Mouse (Mus musculus) lung, postnatal 10 days (tissue): Measurements from ENCODE around the gene Rab3a.
A peak's percentile ranks its signal among the peaks of the same experiment; 100 is the strongest.

ENCODE experiments used
- DNase-seq: peaks from one replicate; pipeline ENCODE4 v3.0.0; 2021

Rab3a gene

DNA sequence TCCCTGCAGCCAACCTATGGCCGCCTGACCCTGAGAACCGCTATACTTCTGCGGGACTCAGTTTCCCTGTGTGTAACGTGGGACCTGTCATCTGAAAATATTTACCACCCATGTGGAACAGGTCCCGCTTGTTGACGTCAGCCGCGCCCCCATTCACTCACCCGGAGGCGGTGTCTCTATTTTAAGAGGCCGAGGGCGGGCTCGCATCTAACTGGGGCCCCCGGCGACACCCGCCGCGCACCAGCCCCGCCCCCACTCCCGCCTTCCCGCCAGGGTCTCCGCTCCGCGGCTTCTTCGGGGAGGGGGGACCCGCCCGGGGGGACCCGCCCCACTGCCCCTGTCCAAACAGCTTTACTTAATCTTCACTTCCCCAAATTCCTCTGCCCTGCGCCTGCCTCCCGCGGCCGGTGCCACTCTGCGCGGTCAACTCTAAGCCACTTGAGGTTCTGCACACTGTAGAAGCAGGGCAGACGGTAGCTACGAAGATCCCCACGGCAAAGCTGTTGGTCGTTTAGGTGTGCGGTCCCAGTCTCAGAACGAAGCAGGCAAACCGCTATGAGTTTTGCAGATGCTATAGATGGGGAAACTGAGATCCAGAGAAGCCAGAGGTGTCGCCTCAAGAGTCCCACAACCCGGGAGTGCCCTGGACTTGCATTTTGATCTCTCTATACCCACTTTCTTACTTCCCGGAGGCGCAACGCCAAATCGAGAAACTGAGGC lies 49.4 kb downstream of the Rab3a start:
- DNase-seq, result peak; percentile 64

DNA sequence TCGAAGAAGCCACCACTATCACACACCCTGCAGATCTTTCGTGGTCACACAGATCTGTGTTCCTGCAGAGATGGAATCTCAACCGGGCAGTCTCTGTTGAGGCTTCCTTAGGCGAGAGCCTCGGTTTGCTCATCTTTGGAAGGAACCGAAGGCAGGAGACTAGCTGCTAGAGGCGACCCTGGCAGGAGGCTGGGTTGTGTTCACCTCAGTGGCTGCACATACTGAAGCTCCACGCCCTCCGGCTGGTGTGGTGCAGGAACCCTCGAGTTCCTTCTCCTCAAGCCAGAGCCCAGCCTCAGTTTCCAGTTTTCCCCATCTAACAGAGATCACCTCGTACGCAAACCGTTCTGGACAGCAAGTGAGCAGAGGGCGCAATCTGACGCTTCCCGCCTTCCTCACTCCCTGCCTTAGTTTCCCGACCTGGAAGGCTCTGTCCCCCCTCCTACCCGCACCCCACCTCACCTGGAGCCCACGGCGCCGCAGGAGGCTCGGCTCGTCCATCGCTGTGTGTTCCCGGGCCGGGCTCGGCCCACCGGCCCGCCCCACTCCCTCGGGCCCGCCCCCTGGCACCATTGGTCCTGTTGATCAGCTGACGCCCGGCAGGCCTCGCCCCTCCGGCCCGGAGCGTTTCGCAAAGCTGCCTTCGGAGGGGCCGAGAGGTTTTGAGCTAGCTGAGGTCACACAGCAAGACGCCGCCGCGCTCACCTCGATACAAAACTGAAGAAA lies 50.2 kb downstream of the Rab3a start, which contains the start of gene Mast3:
Gene Mast3, minus strand, starts transcription at position 574 of the 726 bp plus-strand sequence.
- peak; percentile 93 for DNase-seq

DNA sequence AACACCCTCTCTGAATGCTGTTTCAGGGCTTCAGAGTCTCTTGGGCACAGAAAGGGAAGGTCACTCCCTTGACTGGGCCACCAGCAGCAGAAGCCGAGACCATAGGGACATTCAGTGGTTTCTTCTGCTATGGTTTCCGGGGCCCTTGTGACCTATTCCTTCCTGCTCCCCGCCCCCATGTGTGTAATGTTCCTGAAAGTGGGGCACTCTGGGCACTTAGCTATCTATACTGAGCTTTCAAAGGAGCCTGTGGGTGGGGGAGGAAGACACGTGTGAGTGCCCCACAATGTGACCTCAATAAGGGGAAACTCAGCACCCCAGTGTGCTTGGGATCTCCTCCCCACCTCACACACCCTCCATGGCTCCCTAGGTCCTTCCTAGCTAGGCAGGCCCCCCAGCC lies 52.1 kb downstream of the Rab3a start:
- peak; percentile 56 for DNase-seq

DNA sequence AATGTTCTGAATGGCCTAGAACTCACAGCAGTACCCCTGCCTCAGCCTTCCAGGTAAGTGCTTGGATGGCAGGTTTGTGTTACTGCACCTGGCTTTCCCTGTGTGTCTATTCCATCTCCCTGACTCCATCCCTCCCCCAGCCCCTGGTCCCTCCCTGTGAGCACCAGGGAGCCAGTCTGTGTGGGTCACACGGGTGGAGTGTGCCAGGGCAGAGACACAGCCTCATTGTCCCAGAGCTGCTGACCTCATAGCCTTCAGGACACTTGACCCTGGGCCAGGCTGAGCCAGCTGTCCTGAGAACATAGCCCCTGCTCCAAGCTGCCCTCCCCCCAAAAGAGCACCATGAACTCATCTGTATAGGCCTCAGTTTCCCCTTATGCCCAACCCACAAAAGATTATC lies 52.8 kb downstream of the Rab3a start:
- no peak for DNase-seq

DNA sequence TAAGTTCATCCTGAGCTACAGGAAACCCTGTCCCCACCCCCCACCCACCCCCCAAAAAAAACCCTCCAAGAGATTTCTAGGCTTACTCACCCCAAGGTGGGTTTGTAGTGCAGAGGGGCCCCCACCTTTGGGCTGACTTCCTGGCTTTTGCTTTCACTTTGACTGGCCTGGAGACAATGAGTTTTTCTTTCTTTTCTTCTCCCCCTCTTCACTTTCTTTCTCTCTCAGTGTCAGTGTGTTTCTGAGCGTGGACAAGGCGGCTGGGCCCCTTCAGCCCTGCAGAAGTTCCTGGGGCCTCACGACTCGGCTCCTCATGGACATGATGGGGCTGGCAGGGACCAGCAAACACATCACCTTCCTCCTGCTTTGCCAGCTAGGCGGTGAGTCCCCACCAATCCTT lies 53.8 kb downstream of the Rab3a start, which contains the start of gene Il12rb1:
Gene Il12rb1, plus strand, starts transcription at position 211 of the 400 bp plus-strand sequence.
- DNase-seq, result no peak
